Mouse (Mus musculus): ENCODE measurements around the gene Cabin1. TPM values are rescaled to one million over a fixed set of nuclear protein-coding genes. Genes with fewer than 3 reads are reported as not detected.

The Cabin1 gene
- polyA plus RNA-seq, 1 experiment from 2014 or later = 37.7 TPM

DNA sequence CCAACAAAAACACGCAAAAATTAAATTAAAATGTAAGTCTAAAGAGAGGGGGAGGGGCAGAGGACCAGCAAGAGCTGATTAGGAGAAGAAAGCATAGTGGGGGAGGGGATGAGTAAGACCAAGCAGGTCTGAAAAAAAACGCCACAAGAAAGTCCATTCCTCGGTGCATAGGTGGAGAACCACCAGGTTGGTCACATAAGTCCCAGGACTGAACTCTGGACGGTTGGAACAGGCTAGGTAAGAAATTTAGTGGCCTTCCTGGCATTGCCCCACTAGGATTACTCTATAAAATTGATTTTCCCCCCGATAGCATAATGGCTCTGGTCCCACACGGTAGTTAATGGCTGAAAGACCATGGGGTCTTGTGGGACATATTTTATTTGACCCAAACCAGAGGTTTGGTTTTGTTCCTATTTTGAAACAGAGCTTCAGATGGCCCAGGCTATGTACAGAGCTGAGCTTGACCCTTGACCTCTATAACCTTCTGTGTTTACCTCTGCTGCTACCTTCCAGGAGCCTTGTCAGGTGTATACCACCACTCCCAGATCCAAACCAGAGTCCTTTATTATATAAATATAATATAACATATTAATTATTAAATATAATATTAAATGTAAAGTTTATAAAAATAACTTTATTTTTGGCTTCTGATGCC is 25.1 kb upstream of the Cabin1 start:
- H3K9me3 ChIP-seq (ENCODE audit: control insufficient read depth, low read length) = no peaks in the 10 kb centered on the region
- no peaks in the 10 kb centered on the region for H3K27me3 ChIP-seq (ENCODE audit: control insufficient read depth, insufficient read depth, low read length)
- H3K36me3 ChIP-seq (ENCODE audit: control insufficient read depth, insufficient read depth, low read length) = no peaks in the 10 kb centered on the region
- H3K4me1 ChIP-seq (ENCODE audit: control insufficient read depth, insufficient read depth, low read length) = no peaks in the 10 kb centered on the region
- no peak overlapping the region for H3K27ac ChIP-seq (ENCODE audit: low read depth, low read length)
- no peak overlapping the region for H3K4me3 ChIP-seq (ENCODE audit: low read length)
- 90% methylated on average over 6 of the region's 6 CpGs for WGBS
- no peak overlapping the region for H3K4me2 ChIP-seq (replicated peaks; ENCODE audit: low read depth, low read length)
- no peak overlapping the region for H3K9ac ChIP-seq (ENCODE audit: low read depth, low read length)
- no peak for ATAC-seq (ENCODE audit: low FRiP score, low TSS enrichment)

DNA sequence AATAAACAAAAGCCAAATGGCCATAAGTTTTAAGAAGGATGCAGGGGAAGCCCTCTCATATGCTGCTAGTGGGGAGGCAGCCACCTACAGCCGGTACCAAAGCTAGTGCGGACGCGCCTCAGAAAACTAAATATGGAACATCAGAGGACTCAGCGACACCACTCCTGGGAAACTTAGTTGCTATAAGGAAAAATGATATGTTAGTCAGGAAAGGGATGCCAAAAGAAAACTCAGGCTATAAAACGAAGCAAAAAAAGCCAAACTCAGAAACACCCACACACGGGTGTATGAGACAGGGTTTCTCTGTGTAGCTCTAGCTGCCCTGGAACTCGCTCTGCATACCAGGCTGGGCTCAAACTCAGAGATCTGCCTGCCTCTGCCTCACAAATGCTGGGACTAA is 24.1 kb upstream of the Cabin1 start:
- Histone ChIP-seq H3K4me1 (ENCODE audit: control insufficient read depth, insufficient read depth, low read length) (no peaks in the 10 kb centered on the region), H3K36me3 (ENCODE audit: control insufficient read depth, insufficient read depth, low read length) (no peaks in the 10 kb centered on the region), H3K27me3 (ENCODE audit: control insufficient read depth, insufficient read depth, low read length) (no peaks in the 10 kb centered on the region), H3K9me3 (ENCODE audit: control insufficient read depth, low read length) (no peaks in the 10 kb centered on the region), H3K27ac (ENCODE audit: low read depth, low read length) (no peak overlapping the region), H3K4me2 (replicated peaks; ENCODE audit: low read depth, low read length) (no peak overlapping the region), H3K4me3 (ENCODE audit: low read length) (no peak overlapping the region), H3K9ac (ENCODE audit: low read depth, low read length) (no peak overlapping the region)
- WGBS = 85% methylated on average over 8 of the region's 8 CpGs
- ATAC-seq (ENCODE audit: low FRiP score, low TSS enrichment) = no peak

DNA sequence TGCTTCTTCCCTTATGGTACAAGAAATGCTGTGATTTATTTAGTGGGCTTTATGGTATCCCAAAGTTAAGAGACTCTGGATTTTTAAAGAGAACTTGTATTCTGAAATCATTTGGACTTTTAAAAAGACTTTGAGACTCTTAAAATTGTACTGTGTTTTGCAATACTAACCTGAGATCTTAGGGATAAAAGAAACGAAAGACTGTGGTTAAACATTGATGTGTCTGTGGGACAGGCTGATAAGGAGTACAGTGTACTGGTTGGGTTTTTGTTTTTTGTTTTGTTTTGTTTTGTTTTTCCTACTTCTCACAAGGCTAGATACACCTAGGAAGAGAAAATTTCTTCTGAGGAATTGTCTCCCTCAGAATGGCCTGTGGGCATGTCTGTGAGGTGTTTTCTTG is 21.3 kb upstream of the Cabin1 start:
- no peak overlapping the region for H3K9ac ChIP-seq (ENCODE audit: low read depth, low read length)
- no peak overlapping the region for H3K27ac ChIP-seq (ENCODE audit: low read depth, low read length)
- no peak for ATAC-seq (ENCODE audit: low FRiP score, low TSS enrichment)
- 64% methylated on average over 1 of the region's 1 CpGs for WGBS
- H3K4me3 ChIP-seq (ENCODE audit: low read length) = no peak overlapping the region
- no peaks in the 10 kb centered on the region for H3K9me3 ChIP-seq (ENCODE audit: control insufficient read depth, low read length)
- no peaks in the 10 kb centered on the region for H3K27me3 ChIP-seq (ENCODE audit: control insufficient read depth, insufficient read depth, low read length)
- no peak overlapping the region for H3K4me2 ChIP-seq (replicated peaks; ENCODE audit: low read depth, low read length)
- H3K4me1 ChIP-seq (ENCODE audit: control insufficient read depth, insufficient read depth, low read length) = no peaks in the 10 kb centered on the region; the same call in 1 of the 2 replicates
- H3K36me3 ChIP-seq (ENCODE audit: control insufficient read depth, insufficient read depth, low read length) = no peaks in the 10 kb centered on the region

DNA sequence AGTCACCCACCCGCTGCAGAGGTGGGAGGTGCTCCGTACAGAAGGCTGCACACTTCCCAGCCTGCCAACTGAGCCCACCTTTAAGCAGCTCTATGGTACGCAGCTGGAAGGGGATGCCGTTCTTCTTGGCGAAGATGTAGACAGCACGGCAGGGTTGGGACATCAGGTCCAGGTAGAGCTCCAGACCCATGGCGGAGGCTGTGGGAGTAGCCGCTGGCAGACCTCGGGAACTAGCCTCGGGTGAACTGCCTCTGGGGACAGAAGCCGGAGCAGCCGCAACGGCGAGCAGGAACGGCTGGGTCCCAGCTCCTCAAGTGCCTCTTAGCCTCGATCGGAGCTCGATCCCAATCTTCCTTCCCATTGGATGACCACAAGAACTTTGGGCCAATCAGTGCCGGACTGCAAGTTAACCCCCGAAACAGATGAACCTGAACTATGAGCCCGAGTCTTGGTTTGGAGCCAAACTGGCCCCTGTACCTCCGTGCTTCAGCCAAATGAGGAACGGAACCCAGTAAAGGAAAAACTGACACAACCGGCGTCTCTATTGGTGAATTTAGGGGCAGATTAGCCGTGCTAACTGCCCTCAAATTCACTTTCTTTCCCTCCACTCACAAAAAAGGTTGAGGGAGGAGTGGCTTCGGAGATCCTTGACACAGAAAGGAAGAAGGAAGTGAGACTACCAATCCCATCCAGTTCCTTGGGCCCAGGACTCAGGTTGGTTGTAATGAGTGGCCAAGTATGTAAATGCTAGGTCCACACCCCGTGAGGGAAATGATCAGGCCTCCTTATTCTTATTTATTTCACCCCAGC is 16.8 kb upstream of the Cabin1 start, which contains the start of the genes Gm20441 and Gstt3:
Gene Gm20441 (minus strand): TSS at position 186 of the 810 bp plus-strand sequence.
Gene Gstt3 (minus strand): TSS at position 646 of the 810 bp plus-strand sequence.
- H3K27me3 ChIP-seq (ENCODE audit: control insufficient read depth, insufficient read depth, low read length) = no peaks in the 10 kb centered on the region
- peak within 1 kb of the TSS; percentile 54 for H3K4me3 ChIP-seq (ENCODE audit: low read length)
- no peaks in the 10 kb centered on the region; the same call in 1 of the 2 replicates for H3K4me1 ChIP-seq (ENCODE audit: control insufficient read depth, insufficient read depth, low read length)
- peak within 1 kb of the TSS; percentile 92 for H3K4me2 ChIP-seq (replicated peaks; ENCODE audit: low read depth, low read length)
- 1% methylated on average over 28 of the region's 28 CpGs for WGBS
- peak; percentile 78 for ATAC-seq (ENCODE audit: low FRiP score, low TSS enrichment)
- H3K27ac ChIP-seq (ENCODE audit: low read depth, low read length) = peak within 1 kb of the TSS; percentile 80
- no peaks in the 10 kb centered on the region for H3K36me3 ChIP-seq (ENCODE audit: control insufficient read depth, insufficient read depth, low read length)
- peak within 1 kb of the TSS; percentile 62 for H3K9ac ChIP-seq (ENCODE audit: low read depth, low read length)
- H3K9me3 ChIP-seq (ENCODE audit: control insufficient read depth, low read length) = no peaks in the 10 kb centered on the region

DNA sequence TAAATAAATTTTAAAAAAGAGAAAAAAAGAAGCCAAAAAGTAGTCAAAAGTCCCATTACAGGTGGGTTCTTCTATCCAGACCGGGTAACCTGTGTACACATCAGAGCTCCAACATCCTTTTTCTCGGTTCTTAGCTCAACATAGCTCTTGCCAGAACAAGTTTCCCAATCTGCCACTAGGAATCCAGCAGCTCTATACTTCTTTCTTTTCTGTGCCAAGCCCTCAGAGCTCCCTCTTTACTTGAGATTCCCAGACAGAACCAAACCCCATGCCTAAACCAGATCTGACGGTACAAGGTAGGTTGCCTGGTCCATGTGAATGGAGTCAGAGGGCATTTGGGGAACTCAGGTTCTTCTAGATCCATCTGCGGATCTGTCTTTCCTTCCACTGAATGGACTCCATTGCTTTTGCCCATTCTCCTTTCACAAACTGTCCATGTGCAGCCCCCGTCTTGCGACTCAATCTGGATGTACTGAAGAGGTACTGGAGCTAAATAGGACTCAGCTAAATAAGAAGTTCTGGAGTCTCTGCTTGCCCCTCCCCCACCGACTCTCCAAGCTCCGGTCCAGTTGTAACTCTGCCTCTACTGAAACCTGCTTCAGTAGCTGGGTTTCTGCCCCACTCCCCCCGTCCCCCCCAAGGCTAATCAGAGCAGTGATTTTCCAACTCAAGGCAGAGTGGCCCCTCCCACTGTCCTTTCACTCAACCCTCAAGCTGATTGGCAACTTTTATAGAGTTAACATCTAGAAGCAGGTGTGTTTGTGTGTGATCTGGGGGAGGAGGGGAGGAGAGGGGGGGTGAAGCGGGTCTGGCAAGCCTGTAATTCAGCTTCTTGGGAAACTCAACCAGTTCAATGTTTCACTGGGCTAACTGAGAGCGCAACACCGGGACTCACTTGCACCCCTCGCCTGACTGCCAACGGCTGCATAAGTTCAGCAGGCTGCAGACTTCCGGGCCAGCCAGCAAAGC is 15.3 kb upstream of the Cabin1 start:
- Histone ChIP-seq H3K4me1 (ENCODE audit: control insufficient read depth, insufficient read depth, low read length) (no peaks in the 10 kb centered on the region; the same call in 1 of the 2 replicates), H3K9ac (ENCODE audit: low read depth, low read length) (no peak overlapping the region), H3K9me3 (ENCODE audit: control insufficient read depth, low read length) (no peaks in the 10 kb centered on the region), H3K36me3 (ENCODE audit: control insufficient read depth, insufficient read depth, low read length) (no peaks in the 10 kb centered on the region), H3K4me3 (ENCODE audit: low read length) (peak overlapping the region; percentile 54), H3K27me3 (ENCODE audit: control insufficient read depth, insufficient read depth, low read length) (no peaks in the 10 kb centered on the region), H3K4me2 (replicated peaks; ENCODE audit: low read depth, low read length) (peak overlapping the region; percentile 92), H3K27ac (ENCODE audit: low read depth, low read length) (peak overlapping the region; percentile 59; the same call in 1 of the 2 replicates)
- 32% methylated on average over 15 of the region's 15 CpGs for WGBS
- ATAC-seq (ENCODE audit: low FRiP score, low TSS enrichment) = peak; percentile 59

DNA sequence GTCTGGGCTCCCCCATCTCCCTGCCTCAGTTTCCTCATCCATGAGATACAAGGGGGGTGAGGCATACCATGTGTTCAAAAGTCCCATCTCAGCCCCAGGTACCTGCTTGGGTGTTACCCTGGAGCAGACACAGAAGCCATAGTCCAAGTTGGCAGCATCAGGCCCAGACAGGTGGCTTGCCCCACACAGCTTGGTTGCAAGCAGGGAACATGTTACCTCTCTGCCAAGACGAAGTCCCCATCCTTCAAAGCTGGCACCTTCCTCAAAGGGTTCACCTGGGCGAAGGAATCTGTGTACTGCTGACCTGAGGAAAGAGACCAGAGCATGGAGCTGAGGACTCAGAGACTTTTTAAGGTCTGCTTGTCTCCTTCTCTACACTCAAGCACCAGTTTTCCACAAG is 13.7 kb upstream of the Cabin1 start:
- no peak overlapping the region for H3K4me3 ChIP-seq (ENCODE audit: low read length)
- H3K27ac ChIP-seq (ENCODE audit: low read depth, low read length) = no peak overlapping the region
- no peak for ATAC-seq (ENCODE audit: low FRiP score, low TSS enrichment)
- no peaks in the 10 kb centered on the region for H3K9me3 ChIP-seq (ENCODE audit: control insufficient read depth, low read length)
- no peaks in the 10 kb centered on the region for H3K27me3 ChIP-seq (ENCODE audit: control insufficient read depth, insufficient read depth, low read length)
- H3K4me2 ChIP-seq (replicated peaks; ENCODE audit: low read depth, low read length) = no peak overlapping the region
- H3K4me1 ChIP-seq (ENCODE audit: control insufficient read depth, insufficient read depth, low read length) = no peaks in the 10 kb centered on the region; the same call in 1 of the 2 replicates
- H3K9ac ChIP-seq (ENCODE audit: low read depth, low read length) = no peak overlapping the region
- WGBS = 82% methylated on average over 2 of the region's 2 CpGs
- no peaks in the 10 kb centered on the region for H3K36me3 ChIP-seq (ENCODE audit: control insufficient read depth, insufficient read depth, low read length)

DNA sequence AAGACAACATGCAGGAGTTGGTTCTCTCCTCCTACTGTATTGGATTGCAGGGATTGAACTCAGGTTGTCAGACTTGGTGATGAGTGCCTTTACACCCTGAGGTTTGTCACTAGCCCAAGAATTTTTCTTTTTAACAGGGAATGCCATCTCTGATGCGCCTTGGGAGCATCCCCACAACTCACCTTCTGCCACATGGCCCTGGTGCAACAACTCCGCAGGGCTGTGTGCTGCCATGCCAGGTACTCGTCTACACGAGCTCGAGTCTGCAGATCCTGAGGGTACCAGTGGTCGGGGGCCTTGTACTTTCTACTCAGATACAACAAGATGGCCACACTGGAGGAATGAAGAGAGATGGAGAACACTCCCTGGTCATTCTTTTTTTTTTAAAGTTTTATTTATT is 12.4 kb upstream of the Cabin1 start:
- H3K36me3 ChIP-seq (ENCODE audit: control insufficient read depth, insufficient read depth, low read length) = no peaks in the 10 kb centered on the region
- no peaks in the 10 kb centered on the region for H3K9me3 ChIP-seq (ENCODE audit: control insufficient read depth, low read length)
- H3K27me3 ChIP-seq (ENCODE audit: control insufficient read depth, insufficient read depth, low read length) = no peaks in the 10 kb centered on the region
- H3K4me1 ChIP-seq (ENCODE audit: control insufficient read depth, insufficient read depth, low read length) = peaks cover 5% of the 10 kb centered on the region; the same call in 1 of the 2 replicates
- H3K9ac ChIP-seq (ENCODE audit: low read depth, low read length) = no peak overlapping the region
- no peak for ATAC-seq (ENCODE audit: low FRiP score, low TSS enrichment)
- H3K4me2 ChIP-seq (replicated peaks; ENCODE audit: low read depth, low read length) = no peak overlapping the region
- H3K27ac ChIP-seq (ENCODE audit: low read depth, low read length) = no peak overlapping the region
- WGBS = 90% methylated on average over 6 of the region's 6 CpGs
- H3K4me3 ChIP-seq (ENCODE audit: low read length) = no peak overlapping the region

DNA sequence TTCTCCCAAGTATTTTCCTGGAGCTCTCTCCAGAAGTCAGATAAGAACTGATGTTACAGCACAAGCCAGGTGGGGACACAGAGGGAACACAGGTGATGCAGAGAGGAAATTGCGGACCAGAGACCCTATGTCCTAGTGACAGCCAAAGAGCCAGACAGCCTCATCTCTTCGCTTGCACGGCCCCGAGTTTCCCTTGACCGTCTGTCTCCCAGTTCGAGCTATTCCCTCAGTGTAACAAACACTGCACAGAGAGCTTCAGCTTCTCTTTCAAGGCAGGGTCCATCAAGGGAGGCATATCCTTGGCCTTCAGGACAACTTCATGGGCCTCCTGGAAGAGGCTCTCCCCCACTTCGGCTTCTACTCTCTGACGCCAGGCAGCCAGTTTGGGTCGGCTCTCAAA is 10.4 kb upstream of the Cabin1 start:
- no peaks in the 10 kb centered on the region for H3K27me3 ChIP-seq (ENCODE audit: control insufficient read depth, insufficient read depth, low read length)
- H3K9ac ChIP-seq (ENCODE audit: low read depth, low read length) = no peak overlapping the region
- H3K36me3 ChIP-seq (ENCODE audit: control insufficient read depth, insufficient read depth, low read length) = no peaks in the 10 kb centered on the region
- no peak overlapping the region for H3K4me3 ChIP-seq (ENCODE audit: low read length)
- no peaks in the 10 kb centered on the region for H3K9me3 ChIP-seq (ENCODE audit: control insufficient read depth, low read length)
- H3K4me2 ChIP-seq (replicated peaks; ENCODE audit: low read depth, low read length) = no peak overlapping the region
- WGBS = 90% methylated on average over 9 of the region's 9 CpGs
- H3K4me1 ChIP-seq (ENCODE audit: control insufficient read depth, insufficient read depth, low read length) = 0 out of 2 replicates have a peak, but pooled peaks cover 5% of the 10 kb centered on the region
- ATAC-seq (ENCODE audit: low FRiP score, low TSS enrichment) = no peak
- no peak overlapping the region for H3K27ac ChIP-seq (ENCODE audit: low read depth, low read length)

Data from kidney, embryonic 14.5 days (tissue).